Mouse (Mus musculus): ENCODE results near the gene Emilin3. TPM values are rescaled to one million over a fixed set of nuclear protein-coding genes. Genes with fewer than 3 reads are reported as not detected.

The Emilin3 gene
- total RNA-seq, 2 experiments from 2014 or later = 8.8 to 9.6 TPM

GRCm38 (mm10) chr2:160915821-160916610, 3.9 kb upstream of the Emilin3 start:
- no peak for DNase-seq

- DNase-seq = no peak
Measured at GRCm38 (mm10) chr2:160914656-160915055, 2.5 kb upstream of the Emilin3 start.

GRCm38 (mm10) chr2:160911558-160912201, 448 bp downstream of the Emilin3 start:
- DNase-seq = peak; percentile 36

DNA sequence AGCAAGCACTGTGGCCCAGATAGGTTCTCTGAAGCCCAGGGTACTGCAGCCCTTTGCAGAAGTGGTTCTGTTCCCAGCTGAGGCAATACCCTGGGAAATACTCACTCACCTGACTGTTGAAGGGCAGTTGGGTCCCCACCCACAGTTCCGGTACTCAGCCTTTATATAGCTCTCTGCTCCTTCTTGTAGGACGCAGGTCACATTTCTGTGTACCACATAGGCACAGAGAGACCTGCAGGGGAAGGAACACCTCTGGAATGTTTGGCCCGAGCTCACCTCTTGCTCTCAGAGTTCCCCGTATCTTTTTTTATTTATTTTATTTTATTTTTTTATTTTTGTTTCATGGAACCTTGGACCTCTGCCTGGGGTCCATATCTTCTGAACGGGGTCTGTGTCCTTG, 1.5 kb downstream of the Emilin3 start:
- DNase-seq = no peak

DNA sequence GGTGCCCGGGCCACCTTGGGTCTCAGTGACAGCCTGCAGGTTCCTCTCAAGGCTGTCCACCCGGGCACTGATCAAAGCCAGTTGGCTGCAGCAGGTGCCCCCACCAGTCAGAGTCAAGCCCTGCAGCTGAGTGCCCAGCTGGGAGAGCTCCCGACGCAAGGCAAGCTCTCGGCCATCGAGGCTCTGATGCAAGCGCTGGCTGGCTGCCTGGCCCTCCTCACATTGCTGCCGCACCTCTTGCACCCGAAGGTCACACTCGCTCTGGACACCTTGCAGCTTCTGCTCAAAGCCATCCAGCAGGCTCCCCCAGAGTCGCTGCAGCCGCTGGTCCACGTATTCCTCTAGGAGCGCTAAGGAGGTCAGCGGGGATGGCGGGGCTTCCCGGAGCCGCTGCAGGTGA, 3.5 kb downstream of the Emilin3 start:
- no peak for DNase-seq

GRCm38 (mm10) chr2:160906101-160906500, 6.0 kb downstream of the Emilin3 start:
- no peak for DNase-seq

- no peak for DNase-seq
Measured at GRCm38 (mm10) chr2:160905301-160905700, 6.8 kb downstream of the Emilin3 start.

GRCm38 (mm10) chr2:160901656-160902412, 10.3 kb downstream of the Emilin3 start:
- DNase-seq = no peak

DNA sequence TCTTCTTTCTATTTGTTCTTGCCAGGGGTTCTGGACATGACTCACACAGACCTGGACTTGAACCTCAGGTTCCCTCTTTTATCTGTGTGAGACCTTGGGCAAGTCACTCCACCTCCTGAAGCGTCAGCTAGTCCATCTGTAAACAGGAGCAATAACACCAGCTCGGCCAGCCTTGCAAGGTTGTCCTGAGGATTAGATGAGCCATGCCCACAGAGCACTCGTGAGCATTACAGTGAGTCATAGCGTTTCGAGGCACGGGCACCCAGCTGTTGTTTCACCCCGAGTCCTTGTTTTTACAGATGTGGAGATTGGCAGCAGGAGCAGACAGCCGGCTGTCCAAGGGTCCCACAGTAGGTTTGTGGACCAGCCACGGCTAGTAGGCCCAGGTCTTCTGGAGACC, 20.4 kb downstream of the Emilin3 start:
- DNase-seq = no peak

GRCm38 (mm10) chr2:160891045-160891444, 21.1 kb downstream of the Emilin3 start:
- DNase-seq = no peak

- DNase-seq = peak; percentile 37
Measured at GRCm38 (mm10) chr2:160887859-160888258, 24.3 kb downstream of the Emilin3 start.

DNA sequence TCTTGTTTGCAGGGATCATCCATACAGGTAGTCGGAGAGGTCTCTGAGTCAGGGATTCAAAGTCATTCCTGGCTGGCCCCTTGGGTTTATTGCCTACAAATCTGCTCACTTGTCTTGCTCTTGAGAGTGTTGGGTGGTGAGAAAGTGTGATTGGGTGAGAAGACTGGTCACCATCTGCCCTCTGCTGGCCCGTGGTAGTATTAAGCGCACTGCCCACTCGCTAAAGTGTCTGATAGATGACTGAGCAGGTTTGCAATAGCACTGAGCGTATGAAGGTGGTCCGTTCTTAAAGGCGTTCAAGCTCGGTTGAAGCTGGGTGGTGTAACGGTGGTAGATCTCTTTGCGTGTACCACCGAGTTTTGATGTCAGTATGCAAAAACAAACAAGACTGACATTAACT, 24.8 kb downstream of the Emilin3 start:
- peak; percentile 89 for DNase-seq

GRCm38 (mm10) chr2:160886221-160886620, 25.9 kb downstream of the Emilin3 start:
- DNase-seq = no peak

- DNase-seq = peak; percentile 73
Measured at GRCm38 (mm10) chr2:160884830-160885229, 27.3 kb downstream of the Emilin3 start.

GRCm38 (mm10) chr2:160883912-160884311, 28.2 kb downstream of the Emilin3 start:
- DNase-seq = peak; percentile 65

DNA sequence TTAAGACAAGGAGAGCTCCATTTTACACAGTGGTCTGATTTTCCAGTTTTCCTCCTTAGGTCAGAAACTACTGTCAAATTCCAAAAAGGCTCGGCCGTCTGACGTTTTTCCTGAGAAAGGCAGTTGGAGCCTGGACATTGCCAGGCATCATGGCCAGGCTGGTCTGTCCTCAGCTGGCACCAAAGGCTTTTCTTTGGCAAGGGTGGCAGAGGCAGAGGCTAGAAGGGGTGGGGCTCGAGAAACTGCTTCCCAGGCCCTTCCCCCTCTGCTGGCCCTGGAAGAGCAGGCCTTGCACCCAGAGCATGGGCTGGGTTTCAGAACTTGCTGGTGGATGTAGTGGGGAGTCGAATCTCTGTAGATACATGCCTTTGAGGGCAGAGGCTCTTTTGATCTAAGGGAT, 29.7 kb downstream of the Emilin3 start:
- no peak for DNase-seq

DNA sequence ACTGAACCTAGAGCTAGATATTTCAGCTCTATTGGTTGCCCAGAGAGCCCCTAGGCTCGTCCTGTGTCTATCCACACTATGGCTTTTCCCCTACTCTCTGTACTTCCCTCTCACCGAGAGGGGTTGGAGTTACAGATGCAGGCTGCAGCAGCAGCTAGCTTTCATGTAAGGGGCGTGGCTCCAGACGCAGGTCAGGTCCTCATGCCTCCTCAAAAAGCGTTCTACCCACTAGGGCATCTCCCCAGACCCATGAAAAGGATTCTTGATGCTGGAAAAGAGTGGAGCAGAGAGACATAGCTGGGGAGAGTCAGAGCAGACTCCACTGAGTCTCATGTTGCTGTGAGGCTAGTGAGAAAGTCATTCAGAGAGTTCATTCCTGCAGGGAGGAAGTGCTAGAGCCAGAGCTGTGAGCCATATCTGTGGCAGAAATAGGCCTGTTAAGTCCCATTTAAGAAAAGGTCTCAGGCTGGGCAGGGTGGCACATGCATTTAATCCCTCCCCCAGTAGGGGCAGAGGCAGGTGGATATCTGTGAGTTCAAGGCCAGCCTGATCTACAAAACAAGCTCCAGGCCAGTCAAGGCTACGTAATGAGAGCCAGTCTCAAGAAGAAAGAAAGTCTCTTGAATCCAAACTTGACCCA, 30.5 kb downstream of the Emilin3 start:
- DNase-seq = no peak

DNA sequence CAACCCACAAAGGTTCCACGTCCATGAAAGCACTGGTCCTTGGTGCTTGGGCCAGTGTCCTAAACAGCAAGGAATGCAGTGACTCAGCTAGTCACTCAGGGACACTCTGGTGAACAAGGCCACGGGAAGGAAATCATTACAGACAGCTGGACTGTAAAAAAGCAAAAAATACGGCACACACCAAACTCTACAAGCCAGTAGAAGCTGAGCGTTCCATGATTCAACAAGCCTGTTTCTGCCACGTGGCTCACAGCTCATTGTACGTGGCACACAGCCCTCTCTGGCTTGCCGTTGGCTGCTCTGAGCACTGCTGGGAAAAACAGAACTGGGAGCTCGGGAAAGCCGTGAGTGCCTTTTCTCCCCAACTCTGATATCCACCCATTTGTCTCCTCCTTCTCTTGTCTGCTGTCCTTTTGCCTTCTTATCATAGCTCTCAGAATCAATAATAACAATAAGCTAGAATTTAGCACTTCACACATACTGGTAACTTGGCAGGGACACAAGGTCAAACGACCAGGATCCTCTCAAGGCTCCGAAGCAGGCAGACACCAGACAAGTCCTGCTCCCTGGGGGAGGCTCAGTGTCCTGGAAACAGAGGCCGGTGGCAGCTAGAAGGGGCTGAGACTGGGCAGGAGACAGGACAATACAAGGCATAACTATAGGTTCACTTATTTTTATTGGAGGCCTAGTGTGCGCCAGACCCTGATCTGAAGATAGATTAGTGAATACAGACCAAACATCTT, 31.5 kb downstream of the Emilin3 start, which contains the start of gene Lpin3:
Gene Lpin3, plus strand, starts transcription at position 218 of the 743 bp plus-strand sequence.
- peak; percentile 64 for DNase-seq

- DNase-seq = no peak
Measured at GRCm38 (mm10) chr2:160876115-160876514, 36.0 kb downstream of the Emilin3 start.

DNA sequence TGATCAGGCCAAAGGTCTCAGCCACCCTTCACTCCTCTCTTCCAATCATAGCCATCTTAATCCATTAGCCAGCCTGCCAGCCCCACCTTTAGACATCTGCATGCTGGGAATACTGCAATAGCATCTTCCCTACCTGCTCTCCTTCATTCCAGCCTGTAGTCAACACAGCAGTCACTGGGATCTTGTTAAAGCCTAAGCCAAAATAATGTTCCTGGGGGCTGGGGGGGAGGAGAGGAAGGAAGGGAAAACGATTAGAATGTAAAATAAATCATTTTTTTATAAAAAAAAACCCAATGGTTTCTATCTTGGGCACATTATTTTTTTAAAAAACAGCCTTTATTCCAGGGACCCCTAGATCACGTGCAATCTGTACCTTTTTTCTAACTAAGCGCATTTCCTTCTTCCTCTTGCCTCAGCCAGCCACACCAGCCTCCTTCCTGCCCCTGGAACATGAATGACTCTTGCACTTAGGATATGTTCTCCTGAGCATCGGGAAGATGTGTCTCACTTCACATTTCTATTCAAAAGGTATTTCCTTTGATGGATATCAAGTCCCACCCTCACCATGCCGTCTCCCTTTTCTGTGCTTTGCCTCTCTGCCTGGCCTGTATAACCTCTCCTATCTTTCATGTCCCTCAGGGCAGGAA, 37.8 kb downstream of the Emilin3 start:
- DNase-seq = no peak

DNA sequence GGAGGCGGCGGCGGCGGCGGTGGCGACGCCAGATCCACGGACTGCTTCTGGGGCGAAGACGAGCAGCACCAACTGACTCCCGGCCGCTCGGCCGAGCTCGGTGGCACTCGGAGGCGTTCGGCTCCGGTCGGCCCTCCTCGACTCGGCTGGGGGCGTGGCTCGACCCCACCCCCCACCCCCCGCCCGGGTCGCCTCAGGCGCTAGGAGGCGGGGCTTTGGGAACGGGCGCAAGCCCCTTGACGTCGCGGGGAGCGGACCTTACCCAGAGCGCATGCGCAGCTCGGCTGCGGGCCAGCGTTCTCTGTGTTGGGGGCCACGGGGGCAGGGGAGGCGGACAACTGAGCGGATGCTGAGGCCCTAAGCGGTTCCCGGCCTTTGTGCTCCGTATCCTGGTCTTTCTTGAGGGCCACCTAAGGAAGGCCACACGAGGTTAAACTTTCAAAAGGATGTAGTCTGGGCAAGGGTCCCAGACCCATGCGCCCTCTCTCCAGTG, 39.2 kb downstream of the Emilin3 start, which contains the start of gene Zhx3:
Gene Zhx3, minus strand, starts transcription at position 109 of the 493 bp plus-strand sequence.
- DNase-seq = peak; percentile 97

Data from heart, postnatal 4 days (tissue).